Mouse (Mus musculus) lung, adult 2 months (tissue): ENCODE results near the gene Dkc1. TPM values are rescaled to one million over a fixed set of nuclear protein-coding genes. Genes with fewer than 3 reads are reported as not detected.

ENCODE experiments used
- DNase-seq: peaks from one replicate; pipeline ENCODE4 v3.0.0; 2022
- H3K4me1 ChIP-seq: fragments of 200-500 bp; 2 replicates; pipeline ENCODE4 v1.6.1; 2011; ENCODE audit warnings: low read length; ENCODE audit not compliant: control insufficient read depth, insufficient read depth
- H3K4me3 ChIP-seq: fragments of 200-500 bp; replicated peaks from 2 replicates; pipeline ENCODE3; 2011; ENCODE audit warnings: low read depth, mild to moderate bottlenecking, control low read depth, low read length; ENCODE audit errors: extremely low read depth
- CTCF ChIP-seq: fragments of 200-500 bp; IDR thresholded peaks from 2 replicates; pipeline ENCODE4 v1.5.1; 2011; ENCODE audit warnings: mild to moderate bottlenecking, low read length, control low read depth; ENCODE audit not compliant: insufficient read depth
- POLR2A ChIP-seq: fragments of 200-500 bp; IDR thresholded peaks from 2 replicates; pipeline ENCODE4 v1.6.1; 2011; ENCODE audit warnings: low read depth, mild to moderate bottlenecking, control low read depth, low read length, borderline replicate concordance; ENCODE audit errors: extremely low read depth
- WGBS: fragments of 180-500 bp; shearing (Covaris S2); methylation state at CpG from one replicate; pipeline ENCODE4 v1.1.7; 2018; 5-methylcytosine and 5-hydroxymethylcytosine counted together
- polyA plus RNA-seq: library from polyadenylated mRNA; depleted of rRNA; stranded (reverse); fragments of >200 nt; gene quantifications from 2 replicates; pipeline ENCODE4 v1.2.3, GENCODE M21; 2012; rRNA removed

The Dkc1 gene
- 5.4 and 11.5 TPM in 2 replicates for polyA plus RNA-seq

DNA sequence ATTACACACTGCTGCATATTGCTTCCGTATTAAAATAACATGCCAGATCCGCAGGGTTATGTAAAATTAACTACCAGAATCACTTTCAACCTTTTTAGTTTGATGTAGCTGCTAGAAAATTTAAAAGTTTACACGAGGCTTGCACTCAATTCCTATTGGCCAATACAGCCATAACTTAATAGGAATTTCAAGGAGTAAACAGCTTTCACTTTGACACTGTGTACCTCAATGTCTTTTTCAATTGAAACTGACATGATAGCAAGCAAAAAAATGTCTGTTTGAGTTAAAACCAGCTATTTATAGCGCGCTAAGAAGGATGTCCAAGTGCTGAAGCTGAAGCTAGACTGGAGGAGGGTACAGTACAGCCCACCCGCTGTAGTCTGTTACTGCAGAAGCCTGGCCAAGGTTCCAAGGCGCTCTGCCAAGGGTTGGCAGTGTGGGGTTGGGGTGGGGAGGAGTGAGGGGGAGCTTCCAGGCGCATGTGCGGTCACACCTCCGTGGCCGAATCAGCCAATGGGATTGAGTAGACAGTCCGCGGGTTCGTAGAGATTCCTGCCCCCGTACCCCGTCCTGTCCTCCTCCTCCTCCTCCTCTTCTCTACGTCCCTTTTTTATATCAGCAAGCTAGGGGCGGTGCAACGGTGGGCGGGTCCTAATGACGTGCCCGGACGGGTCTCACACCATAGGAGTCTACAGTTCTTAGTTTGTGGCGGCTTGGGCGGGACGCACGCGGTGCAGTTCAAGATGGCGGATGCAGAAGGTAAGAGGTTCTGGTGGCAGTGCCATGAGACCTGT, at the start of gene Dkc1:
Gene Dkc1 (plus strand): TSS at position 486 of the 794 bp plus-strand sequence.
- WGBS = 28% methylated on average over 29 of the region's 29 CpGs

DNA sequence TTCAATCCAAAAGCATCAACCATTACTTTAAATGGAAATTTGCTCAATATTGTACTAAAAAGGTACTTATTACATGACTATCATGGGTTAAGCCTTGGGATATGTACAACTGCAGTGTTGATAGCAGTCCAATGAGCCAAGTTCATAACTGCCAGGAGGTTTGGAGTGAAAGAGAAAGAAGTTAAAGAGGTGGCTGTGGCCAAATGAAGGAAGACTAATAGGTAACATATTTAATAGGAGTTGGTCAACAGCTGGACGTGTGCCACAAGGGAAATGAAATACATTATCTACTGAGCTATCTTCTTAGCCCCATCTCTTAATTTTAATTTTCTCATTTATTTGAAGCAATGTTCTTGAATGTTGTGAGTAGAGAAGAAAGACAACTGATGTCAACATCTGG, 49.7 kb upstream of the Dkc1 start:
- no peak for DNase-seq
- no peaks in the 10 kb centered on the region for H3K4me1 ChIP-seq
- no peak overlapping the region for H3K4me3 ChIP-seq
- 56% methylated on average over 1 of the region's 1 CpGs for WGBS
- TF ChIP-seq POLR2A (no peak), CTCF (no peak)

More for the DNA sequence above, at the start of gene Dkc1:
- TF ChIP-seq CTCF (no peak), POLR2A (peak; percentile 54; the same call in 1 of the 2 replicates)
- Histone ChIP-seq H3K4me1 (no peaks in the 10 kb centered on the region), H3K4me3 (peak within 1 kb of the TSS; percentile 88)
- DNase-seq = peak; percentile 85

DNA sequence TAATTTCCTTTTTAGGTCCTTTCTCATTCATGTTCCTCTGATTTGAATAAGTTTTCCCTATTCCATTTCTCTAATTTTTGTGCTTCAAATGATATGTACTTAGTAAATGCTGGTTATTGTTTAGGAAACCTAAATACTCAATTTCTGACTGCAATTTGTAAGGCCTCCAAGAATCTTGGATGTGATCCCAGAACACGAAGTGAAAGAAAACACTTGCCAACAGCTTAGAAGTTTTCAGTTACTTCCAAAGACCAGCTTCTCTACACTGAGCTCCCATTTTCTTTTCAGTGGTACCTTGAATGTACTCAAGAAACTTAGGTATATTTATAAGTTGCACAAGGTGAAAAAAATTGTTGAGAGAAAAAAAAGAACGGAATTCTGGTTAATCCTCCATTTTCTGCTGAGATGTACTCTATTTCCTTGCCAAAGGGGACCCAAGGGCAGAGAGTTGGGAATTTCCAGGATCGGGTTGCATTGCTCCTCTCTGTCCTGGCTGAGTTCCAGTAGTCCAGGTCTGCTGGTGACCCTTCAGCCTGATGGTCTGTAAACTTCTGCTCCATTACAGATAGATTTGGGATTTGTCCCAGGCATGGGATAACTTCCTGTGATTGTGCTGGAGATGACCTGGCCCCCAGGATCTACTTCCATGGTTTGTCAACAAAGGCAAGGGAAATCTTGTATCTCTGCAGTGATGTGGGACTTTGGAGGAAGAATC, 48.6 kb upstream of the Dkc1 start:
- TF ChIP-seq CTCF (no peak), POLR2A (no peak)
- Histone ChIP-seq H3K4me3 (no peak overlapping the region), H3K4me1 (no peaks in the 10 kb centered on the region)
- no peak for DNase-seq
- 37% methylated on average over 3 of the region's 3 CpGs for WGBS

DNA sequence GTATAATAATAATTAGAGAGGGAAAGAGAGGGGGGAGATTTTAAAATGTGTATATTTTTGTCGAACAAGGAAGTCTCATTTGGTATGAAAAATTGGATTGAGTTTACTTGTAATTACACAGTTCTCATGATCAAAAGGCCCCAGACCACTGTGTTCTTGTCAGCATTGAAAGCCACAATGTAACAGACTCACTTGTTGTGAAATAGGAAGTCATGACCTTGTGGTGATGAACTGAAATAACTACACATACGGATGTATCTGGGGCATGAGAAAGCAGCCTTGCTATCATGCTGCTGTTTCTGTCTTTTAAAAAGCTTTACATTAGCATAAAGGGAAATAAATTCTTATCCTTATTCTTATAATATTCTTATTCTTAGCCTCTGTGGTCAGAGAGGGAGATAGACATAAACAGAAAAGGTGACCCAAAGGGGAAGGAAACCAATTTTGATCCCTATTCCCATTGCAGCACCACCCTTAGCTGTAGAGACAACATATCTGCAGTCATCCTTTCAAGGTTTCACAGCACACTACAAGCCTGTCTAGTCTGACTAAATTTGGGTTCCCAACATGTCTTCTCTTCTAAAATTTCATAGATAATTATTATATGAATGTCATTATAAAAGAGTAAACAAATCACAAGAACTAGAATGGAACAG, 39.4 kb upstream of the Dkc1 start:
- no peaks in the 10 kb centered on the region for H3K4me1 ChIP-seq
- WGBS = 64% methylated on average over 2 of the region's 2 CpGs
- no peak for DNase-seq
- TF ChIP-seq POLR2A (no peak), CTCF (no peak)
- no peak overlapping the region for H3K4me3 ChIP-seq

DNA sequence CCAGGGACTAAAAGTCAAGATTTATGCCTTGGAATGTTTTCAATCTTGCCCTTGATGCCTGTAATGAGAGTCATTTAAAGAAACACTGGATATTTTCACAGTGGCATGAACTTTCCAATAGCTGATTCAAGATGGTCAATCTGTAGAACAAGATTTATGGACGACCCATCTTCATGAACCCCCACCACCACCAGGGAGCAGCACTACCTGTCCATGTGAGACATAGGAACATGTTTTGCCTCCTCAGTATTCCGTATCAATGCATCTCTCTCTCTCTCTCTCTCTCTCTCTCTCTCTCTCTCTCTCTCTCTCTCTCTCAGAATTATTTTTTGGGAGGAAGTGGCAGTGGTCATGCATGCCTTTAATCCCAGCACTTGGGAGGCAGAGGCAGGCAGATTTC, 13.3 kb upstream of the Dkc1 start:
- TF ChIP-seq CTCF (no peak), POLR2A (no peak)
- 66% methylated on average over 2 of the region's 2 CpGs for WGBS
- Histone ChIP-seq H3K4me3 (no peak overlapping the region), H3K4me1 (no peaks in the 10 kb centered on the region)
- DNase-seq = no peak

DNA sequence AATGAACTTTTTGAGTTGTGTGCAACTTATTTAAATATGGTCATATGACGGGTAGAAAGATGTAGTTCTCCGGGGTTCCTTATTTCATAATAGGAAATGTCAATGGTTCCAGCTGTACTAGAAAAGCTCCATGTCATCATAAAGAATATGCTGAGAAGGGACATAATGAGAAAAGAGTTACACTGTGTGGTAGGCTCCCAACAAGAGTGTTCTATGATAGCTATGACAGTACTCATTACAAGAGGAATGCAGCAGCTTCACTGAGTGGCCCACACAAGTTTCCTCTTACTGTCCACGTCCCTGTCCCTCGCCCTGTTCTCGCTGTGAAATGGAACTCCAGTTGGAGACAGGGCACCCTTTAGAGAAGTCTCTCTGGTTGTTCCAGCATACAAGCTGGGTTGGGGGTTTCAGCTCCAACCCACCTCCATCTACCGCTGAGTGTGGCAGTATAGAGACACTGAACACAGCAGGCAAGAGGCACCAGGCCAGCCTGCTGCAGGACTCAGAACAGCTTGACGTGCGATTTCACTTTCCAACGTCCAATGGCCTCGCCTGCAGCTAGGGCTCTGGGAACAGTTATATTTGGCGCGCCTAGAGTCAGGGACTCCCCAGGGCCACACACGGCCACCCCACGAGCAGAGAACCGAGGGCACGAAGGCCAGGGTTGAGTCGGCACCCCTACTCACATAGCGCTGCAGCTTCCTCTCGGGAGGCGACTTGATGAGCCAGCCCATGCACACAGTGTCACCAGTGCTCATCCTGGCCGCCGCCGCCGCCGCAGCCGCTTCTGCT, 11.5 kb upstream of the Dkc1 start:
- peak; percentile 21 for DNase-seq
- WGBS = 21% methylated on average over 26 of the region's 26 CpGs

DNA sequence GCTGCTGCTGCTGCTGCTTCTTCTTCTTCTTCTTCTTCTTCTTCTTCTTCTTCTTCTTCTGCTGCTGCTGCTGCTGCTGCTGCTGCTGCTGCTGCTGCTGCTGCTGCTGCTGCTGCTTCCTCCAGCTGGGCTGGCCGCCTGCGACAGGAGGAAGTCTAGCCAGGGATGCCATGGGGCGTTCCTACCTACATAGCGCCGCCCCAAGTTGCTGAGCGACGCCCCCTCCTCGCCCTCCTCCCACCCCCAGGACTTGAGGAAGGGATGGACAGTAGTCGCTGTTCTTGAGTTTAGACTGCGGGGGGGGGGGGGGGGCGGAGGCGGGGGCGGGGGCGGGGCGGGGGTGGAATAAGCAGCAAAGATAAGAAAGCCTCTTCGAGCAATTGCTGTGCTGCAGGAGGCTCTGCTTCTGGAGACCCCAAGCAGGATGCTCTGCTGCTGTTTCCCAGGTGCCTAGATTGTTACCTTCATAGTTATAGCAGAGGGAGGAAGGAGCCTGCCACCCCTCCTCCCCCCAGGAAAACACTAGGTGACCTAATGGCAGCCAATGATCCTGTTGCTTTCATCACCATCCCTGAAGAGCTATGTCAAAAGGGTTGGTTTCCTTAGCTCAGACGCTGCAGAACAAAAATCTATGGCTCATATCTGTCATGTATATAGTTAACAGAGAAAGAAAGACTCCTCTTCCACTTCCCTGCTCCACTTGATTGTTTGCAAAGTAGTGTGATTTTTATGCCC, 10.7 kb upstream of the Dkc1 start, which contains the start of gene Gab3:
Gene Gab3 (minus strand): TSS at position 685 of the 735 bp plus-strand sequence.
- no peak for TF ChIP-seq CTCF
- no peak for TF ChIP-seq POLR2A
- WGBS = 14% methylated on average over 16 of the region's 17 CpGs
- DNase-seq = peak; percentile 34
- Histone ChIP-seq H3K4me3 (peak within 1 kb of the TSS; percentile 74), H3K4me1 (no peaks in the 10 kb centered on the region)

More for the DNA sequence above, 11.5 kb upstream of the Dkc1 start:
- TF ChIP-seq POLR2A = no peak
- TF ChIP-seq CTCF = no peak
- Histone ChIP-seq H3K4me3 (peak overlapping the region; percentile 74), H3K4me1 (no peaks in the 10 kb centered on the region)

DNA sequence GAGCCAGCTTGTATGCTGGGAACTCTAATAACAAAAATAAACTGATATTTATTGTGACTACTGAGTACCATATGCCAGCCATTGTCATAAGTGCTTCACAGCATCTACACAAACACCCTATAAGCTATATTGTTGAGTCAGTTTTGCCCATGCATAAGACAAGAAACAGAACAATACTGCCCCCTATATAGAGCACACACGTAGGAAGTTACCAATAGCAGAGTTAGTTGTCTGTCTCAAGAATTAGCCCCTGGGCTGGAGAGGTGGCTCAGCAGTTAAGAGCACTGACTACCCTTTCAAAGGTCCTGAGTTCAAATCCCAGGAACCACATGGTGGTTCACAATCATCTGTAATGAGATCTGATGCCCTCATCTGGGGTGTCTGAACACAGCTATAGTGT, 10.0 kb upstream of the Dkc1 start:
- Histone ChIP-seq H3K4me3 (no peak overlapping the region), H3K4me1 (no peaks in the 10 kb centered on the region)
- TF ChIP-seq POLR2A (no peak), CTCF (no peak)
- DNase-seq = no peak
- WGBS = 14% methylated on average over 1 of the region's 1 CpGs
